Mouse (Mus musculus): ENCODE results near the gene Mef2d.

Gene Mef2d

GRCm38 (mm10) chr3:88207451-88208100 lies 65.4 kb downstream of the Mef2d start:
- DNase-seq (ENCODE audit: extremely low spot score), result no peak

GRCm38 (mm10) chr3:88208226-88208720 lies 66.1 kb downstream of the Mef2d start:
- DNase-seq (ENCODE audit: extremely low spot score), result no peak

GRCm38 (mm10) chr3:88209306-88209705 lies 67.1 kb downstream of the Mef2d start:
- no peak for DNase-seq (ENCODE audit: extremely low spot score)

GRCm38 (mm10) chr3:88210121-88210520 lies 67.9 kb downstream of the Mef2d start:
- no peak for DNase-seq (ENCODE audit: extremely low spot score)

GRCm38 (mm10) chr3:88210918-88211317 lies 68.7 kb downstream of the Mef2d start:
- no peak for DNase-seq (ENCODE audit: extremely low spot score)

- no peak for DNase-seq (ENCODE audit: extremely low spot score)
These were observed 70.2 kb downstream of the Mef2d start for GRCm38 (mm10) chr3:88212356-88212755.

GRCm38 (mm10) chr3:88213019-88213418 lies 70.8 kb downstream of the Mef2d start:
- no peak for DNase-seq (ENCODE audit: extremely low spot score)

- no peak for DNase-seq (ENCODE audit: extremely low spot score)
These were observed 72.2 kb downstream of the Mef2d start for GRCm38 (mm10) chr3:88214197-88214938.

- DNase-seq (ENCODE audit: extremely low spot score), result no peak
These were observed 72.9 kb downstream of the Mef2d start for GRCm38 (mm10) chr3:88214971-88215552.

- no peak for DNase-seq (ENCODE audit: extremely low spot score)
These were observed 73.4 kb downstream of the Mef2d start for GRCm38 (mm10) chr3:88215553-88216004.

GRCm38 (mm10) chr3:88216116-88216515 lies 73.9 kb downstream of the Mef2d start:
- no peak for DNase-seq (ENCODE audit: extremely low spot score)

- DNase-seq (ENCODE audit: extremely low spot score), result no peak
These were observed 74.6 kb downstream of the Mef2d start for GRCm38 (mm10) chr3:88216534-88217326.

- no peak for DNase-seq (ENCODE audit: extremely low spot score)
These were observed 75.5 kb downstream of the Mef2d start for GRCm38 (mm10) chr3:88217679-88218078.

GRCm38 (mm10) chr3:88219940-88220339 lies 77.8 kb downstream of the Mef2d start:
- no peak for DNase-seq (ENCODE audit: extremely low spot score)

- peak; percentile 78 for DNase-seq (ENCODE audit: extremely low spot score)
These were observed 78.7 kb downstream of the Mef2d start for GRCm38 (mm10) chr3:88220842-88221241.
